9 mouse cellular contexts compared by ENCODE assay signal in the genomic region with DNA sequence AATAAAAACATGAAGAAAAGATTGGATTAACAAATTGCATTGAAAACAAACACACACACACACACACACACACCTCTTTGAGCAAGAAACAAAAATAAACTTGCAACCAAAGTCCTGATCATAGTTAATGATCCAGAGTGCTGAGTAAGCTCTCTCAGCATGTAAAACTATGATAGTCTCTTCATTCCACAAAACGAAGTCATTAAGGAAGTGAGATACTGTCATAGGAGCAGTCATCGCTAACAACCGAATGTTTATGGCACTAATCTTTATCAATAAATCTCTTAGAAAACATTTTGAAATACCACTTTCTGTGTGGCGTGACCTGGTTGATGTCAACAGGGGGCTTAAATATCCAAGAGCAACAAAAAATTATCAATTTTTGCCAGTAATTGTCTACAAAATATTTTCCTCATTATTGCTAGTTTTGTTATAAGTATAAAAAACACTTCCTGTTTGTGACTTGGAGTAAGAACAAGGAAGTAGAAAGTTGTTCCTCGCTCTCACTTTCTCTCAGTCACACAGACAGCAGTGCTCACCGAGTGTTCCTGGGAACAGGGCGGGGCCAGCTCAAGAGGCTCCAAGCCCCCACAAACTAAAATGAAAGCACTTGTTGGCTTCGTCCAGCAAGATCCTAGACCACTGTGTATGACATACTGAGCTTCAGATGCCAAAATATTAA.
A peak's percentile ranks its signal among the peaks of the same experiment; 100 is the strongest.
DNase-seq lines count a peak whose midpoint lies in the region; ATAC-seq and TF ChIP-seq lines count a peak whose summit lies in the region.
"Had no signal": no experiment of that assay in that cellular context is flagged by ENCODE, and none has a peak within 500 bp of the region (broad histone marks: within the 10 kb centered on the region; RNA-seq: fewer than 3 reads in every experiment).

No protein-coding gene starts in this region.

- 0 out of 2 replicates have a peak, but pooled peaks cover 4% of the 10 kb centered on the region for H3K36me3 ChIP-seq in heart, embryonic 10.5 days
- H3K36me3 ChIP-seq in C2C12 (ENCODE audit: control insufficient read depth, insufficient read depth) = peaks cover 19% of the 10 kb centered on the region
- no peaks in the 10 kb centered on the region for H3K36me3 ChIP-seq in heart, postnatal 0 days (replicated peaks; ENCODE audit: control insufficient read depth, insufficient read depth, low read length)

- H3K4me2 ChIP-seq in heart, postnatal 0 days (ENCODE audit: low read depth, low read length) = peak overlapping the region; percentile 27; the same call in 1 of the 2 replicates

- H3K4me3 ChIP-seq in heart, embryonic 10.5 days = no peak overlapping the region
- H3K4me3 ChIP-seq in C2C12 (ENCODE audit: insufficient read depth, poor library complexity, severe bottlenecking) = no peak overlapping the region
- H3K4me3 ChIP-seq in heart, postnatal 0 days (ENCODE audit: low read depth, low read length) = no peak overlapping the region

- H3K4me1 ChIP-seq in heart, embryonic 10.5 days = peaks cover 9% of the 10 kb centered on the region; the same call in 1 of the 2 replicates
- H3K4me1 ChIP-seq in heart, postnatal 0 days (ENCODE audit: control insufficient read depth, insufficient read depth) = peaks cover 8% of the 10 kb centered on the region

- H3K27ac ChIP-seq in heart, embryonic 10.5 days = no peak overlapping the region
- peak overlapping the region; percentile 60 for H3K27ac ChIP-seq in heart, postnatal 0 days (ENCODE audit: low read depth)

- H3K27me3 ChIP-seq in heart, embryonic 10.5 days (ENCODE audit: insufficient read depth, poor library complexity, severe bottlenecking) = no peaks in the 10 kb centered on the region
- H3K27me3 ChIP-seq in C2C12 (ENCODE audit: control insufficient read depth, insufficient read depth, insufficient read length) = no peaks in the 10 kb centered on the region
- H3K27me3 ChIP-seq in heart, postnatal 0 days (ENCODE audit: control insufficient read depth, insufficient read depth, low read length) = no peaks in the 10 kb centered on the region

- DNase-seq in heart, adult 18-20 months = peak; percentile 37 to 58
- DNase-seq in heart, embryonic 10.5 days (ENCODE audit: low spot score) = no peak
- peak; percentile 26 for DNase-seq in heart, postnatal 0 days (ENCODE audit: low spot score)
- peak; percentile 38 for DNase-seq in lung, postnatal 14 days
- no peak for DNase-seq in thymus, postnatal 36 days
- no peak for DNase-seq in right cerebral cortex, postnatal 10 days (ENCODE audit: low spot score in 2 of 2)
- no peak for DNase-seq in layer of hippocampus, postnatal 10 days (ENCODE audit: low spot score in 2 of 2)
- DNase-seq: right cerebral cortex, adult 18-20 months had no signal

- peaks cover 41% of the 10 kb centered on the region for H3K79me3 ChIP-seq in C2C12 (ENCODE audit: low read depth)

- no peak for TF ChIP-seq CTCF in C2C12 (IDR thresholded peaks at IDR 0.05; ENCODE audit: control insufficient read depth, insufficient read depth, insufficient read length)
- TF ChIP-seq CTCF in heart, postnatal 0 days (IDR thresholded peaks at IDR 0.05; ENCODE audit: low read depth) = no peak

- peaks cover 76% of the 10 kb centered on the region for H3K79me2 ChIP-seq in C2C12 (ENCODE audit: control insufficient read depth, insufficient read depth)

- H3K9me3 ChIP-seq in heart, embryonic 10.5 days = no peaks in the 10 kb centered on the region
- no peaks in the 10 kb centered on the region for H3K9me3 ChIP-seq in heart, postnatal 0 days (replicated peaks; ENCODE audit: control insufficient read depth, low read length)

- H3K9ac ChIP-seq in heart, postnatal 0 days (replicated peaks; ENCODE audit: low read depth, low read length) = no peak overlapping the region; the same call in 1 of the 2 replicates

- no peak for TF ChIP-seq EP300 in heart, postnatal 0 days (IDR thresholded peaks at IDR 0.05; ENCODE audit: low read depth)

- peak overlapping the region; percentile 33 for H3ac ChIP-seq in C2C12 (ENCODE audit: control insufficient read depth, insufficient read length, low read depth)

- ATAC-seq in heart, postnatal 0 days (ENCODE audit: insufficient read depth, low read depth) = 0 out of 2 replicates have a peak, but pooled peaks have one; percentile 27

- WGBS in heart, embryonic 10.5 days = 70% methylated on average over 8 of the region's 8 CpGs
- WGBS in heart, postnatal 0 days = 54% methylated on average over 8 of the region's 8 CpGs

TF ChIP-seq in C2C12, 6 proteins besides CTCF, POLR2A, EP300 and RAD21:
- TF ChIP-seq MYOD1 (IDR thresholded peaks at IDR 0.05; ENCODE audit: control insufficient read depth, insufficient read length, low read depth) = no peak
- no peak for TF ChIP-seq MAX (IDR thresholded peaks at IDR 0.05)
- TF ChIP-seq FOSL1 (IDR thresholded peaks at IDR 0.05; ENCODE audit: insufficient read depth, low read length, poor library complexity, severe bottlenecking) = no peak
- no peak for TF ChIP-seq CEBPB (IDR thresholded peaks at IDR 0.05; ENCODE audit: low read depth)
- no peak for TF ChIP-seq MYOG (IDR thresholded peaks at IDR 0.05; ENCODE audit: control insufficient read depth, extremely low read depth, insufficient read length)
- no peak for TF ChIP-seq USF1 (IDR thresholded peaks at IDR 0.05; ENCODE audit: low read depth)

Comparison
In these comparisons a context has a peak if more than half of its experiments do, and no peak if none do; other contexts are left out.
1. DNase-seq: peak in heart, adult 18-20 months (2 of 2), heart, postnatal 0 days (single experiment) and lung, postnatal 14 days (single experiment); none in heart, embryonic 10.5 days (single experiment), thymus, postnatal 36 days (0 of 2), right cerebral cortex, postnatal 10 days (0 of 2) and layer of hippocampus, postnatal 10 days (0 of 2).